Mouse (Mus musculus): Measurements from ENCODE around the gene Pou2af1. TPM values are rescaled to one million over a fixed set of nuclear protein-coding genes. Genes with fewer than 3 reads are reported as not detected.
A peak's percentile ranks its signal among the peaks of the same experiment; 100 is the strongest.

Pou2af1 gene
- 0.09 and 0.38 TPM in 2 replicates for polyA plus RNA-seq (2015; fragmentation: Nextera tagmentation; extraction: Ambion mirVana)

DNA sequence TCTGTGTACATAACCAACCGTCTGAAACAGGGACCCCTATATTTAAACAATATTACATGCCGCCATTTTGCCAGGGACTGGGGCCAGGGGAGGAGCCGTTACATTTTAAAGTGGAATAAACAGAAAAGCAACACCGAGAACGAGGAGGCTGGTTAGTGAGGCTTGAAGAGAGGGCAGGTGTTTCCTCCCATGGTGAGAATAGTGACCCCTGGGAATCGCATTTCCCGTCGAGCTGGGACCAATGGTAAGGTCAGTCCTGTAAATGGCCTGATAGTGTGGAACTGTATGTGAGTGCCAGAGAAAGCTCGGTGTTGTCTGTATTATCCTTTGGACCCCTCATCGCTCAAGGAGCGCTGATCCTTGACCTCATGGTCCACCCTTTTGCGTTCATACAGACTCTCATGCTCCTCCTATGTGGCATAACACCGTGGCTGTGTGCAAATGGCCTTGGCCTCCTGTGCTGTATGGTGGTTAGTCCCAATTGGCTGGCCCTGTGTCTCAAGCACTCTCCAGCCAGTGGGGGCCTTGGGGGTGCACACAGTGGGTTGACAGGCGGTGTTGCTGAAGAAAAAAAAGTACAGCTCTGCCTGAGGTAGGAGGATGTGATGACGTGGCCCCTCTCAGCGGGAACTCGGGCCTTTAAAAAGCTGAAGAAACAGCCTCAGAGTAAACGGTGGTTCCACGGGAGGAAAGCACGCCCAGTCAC lies at the start of gene Pou2af1:
Gene Pou2af1 (plus strand): TSS at position 686 of the 706 bp plus-strand sequence.
- no peaks in the 10 kb centered on the region for H3K27me3 ChIP-seq (replicated peaks)
- H3K4me2 ChIP-seq = no peak within 1 kb of the TSS
- H3K9me3 ChIP-seq (replicated peaks) = no peaks in the 10 kb centered on the region
- no peak within 1 kb of the TSS for H3K4me3 ChIP-seq (replicated peaks)
- no peak for ATAC-seq (ENCODE audit: low FRiP score)
- H3K4me1 ChIP-seq = no peaks in the 10 kb centered on the region
- no peaks in the 10 kb centered on the region for H3K36me3 ChIP-seq
- no peak within 1 kb of the TSS for H3K27ac ChIP-seq (replicated peaks)
- 81% methylated on average over 20 of the region's 20 CpGs for WGBS
- H3K9ac ChIP-seq (replicated peaks) = no peak within 1 kb of the TSS

DNA sequence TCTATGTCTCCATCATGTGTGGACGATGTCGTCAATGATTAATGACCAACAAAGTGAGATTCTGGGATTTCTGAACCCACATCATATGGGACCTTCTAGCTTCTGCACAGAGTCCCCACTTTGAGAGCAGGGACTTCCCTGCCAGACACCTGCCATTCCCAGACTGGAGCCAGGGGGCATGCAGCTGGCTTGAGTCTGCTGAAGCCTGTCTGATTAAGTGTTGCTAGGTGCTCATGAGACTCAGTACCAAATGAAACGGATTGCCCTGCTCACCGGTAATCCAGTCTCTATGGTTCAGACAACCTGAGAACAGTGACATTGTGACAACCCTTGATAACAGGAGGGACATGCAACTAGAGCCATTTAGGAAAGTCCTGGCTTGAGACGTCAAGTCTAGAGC lies 49.5 kb upstream of the Pou2af1 start:
- H3K4me2 ChIP-seq = no peak overlapping the region
- no peaks in the 10 kb centered on the region for H3K4me1 ChIP-seq
- H3K9me3 ChIP-seq (replicated peaks) = no peaks in the 10 kb centered on the region
- H3K9ac ChIP-seq (replicated peaks) = no peak overlapping the region
- H3K27ac ChIP-seq (replicated peaks) = no peak overlapping the region
- peaks cover 7% of the 10 kb centered on the region; the same call in 1 of the 2 replicates for H3K27me3 ChIP-seq (replicated peaks)
- H3K36me3 ChIP-seq = no peaks in the 10 kb centered on the region
- no peak for ATAC-seq (ENCODE audit: low FRiP score)
- no peak overlapping the region for H3K4me3 ChIP-seq (replicated peaks)
- 83% methylated on average over 5 of the region's 5 CpGs for WGBS

DNA sequence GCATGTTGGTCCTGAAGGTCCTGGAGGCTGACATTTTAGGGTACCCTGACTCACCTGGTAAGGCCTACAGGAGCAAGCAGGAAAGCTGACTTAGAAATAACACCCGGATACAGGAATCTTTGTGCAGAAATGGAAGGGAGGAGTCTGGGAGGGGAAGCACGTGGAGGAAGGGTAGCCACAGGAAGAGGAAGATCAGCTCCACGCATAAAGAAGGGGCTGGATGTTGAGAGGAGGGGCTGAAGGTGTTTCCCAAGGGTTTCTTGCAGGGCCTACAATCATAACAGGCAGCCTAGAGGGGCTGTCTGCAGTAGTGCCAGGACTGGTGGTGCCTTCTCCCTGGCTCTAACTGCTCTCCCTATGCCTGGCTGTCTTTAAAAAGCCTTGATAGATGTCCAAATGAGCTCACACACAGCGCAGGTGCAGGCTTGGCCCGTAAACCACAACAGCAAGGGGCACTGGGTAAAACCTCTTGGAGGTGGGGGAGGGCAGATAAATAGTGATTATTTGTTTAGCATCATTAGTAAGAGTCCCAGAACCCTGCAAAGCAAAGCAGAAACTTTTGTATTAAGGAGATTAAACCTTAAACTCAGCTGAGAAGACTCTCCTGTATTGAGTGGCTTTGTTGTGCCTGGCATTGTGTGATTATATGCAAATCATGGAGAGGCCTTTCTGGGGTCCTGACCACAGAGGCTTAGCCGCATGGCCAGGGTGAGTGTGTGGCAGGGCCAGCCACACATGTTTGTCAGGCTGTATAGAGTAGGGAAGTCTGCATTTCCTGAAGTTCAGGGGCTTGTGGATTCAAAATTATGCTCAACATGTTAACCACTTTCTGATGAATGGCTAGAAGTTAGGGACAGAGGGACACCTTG lies 48.0 kb upstream of the Pou2af1 start, which contains the start of gene Gm32742:
Gene Gm32742 (minus strand): TSS at position 206 of the 869 bp plus-strand sequence.
- Histone ChIP-seq H3K4me1 (no peaks in the 10 kb centered on the region), H3K36me3 (no peaks in the 10 kb centered on the region), H3K4me3 (replicated peaks) (no peak within 1 kb of the TSS), H3K27me3 (replicated peaks) (no peaks in the 10 kb centered on the region; the same call in 1 of the 2 replicates), H3K4me2 (no peak within 1 kb of the TSS), H3K9me3 (replicated peaks) (no peaks in the 10 kb centered on the region), H3K9ac (replicated peaks) (no peak within 1 kb of the TSS), H3K27ac (replicated peaks) (no peak within 1 kb of the TSS)
- 46% methylated on average over 6 of the region's 6 CpGs for WGBS
- ATAC-seq (ENCODE audit: low FRiP score) = no peak

DNA sequence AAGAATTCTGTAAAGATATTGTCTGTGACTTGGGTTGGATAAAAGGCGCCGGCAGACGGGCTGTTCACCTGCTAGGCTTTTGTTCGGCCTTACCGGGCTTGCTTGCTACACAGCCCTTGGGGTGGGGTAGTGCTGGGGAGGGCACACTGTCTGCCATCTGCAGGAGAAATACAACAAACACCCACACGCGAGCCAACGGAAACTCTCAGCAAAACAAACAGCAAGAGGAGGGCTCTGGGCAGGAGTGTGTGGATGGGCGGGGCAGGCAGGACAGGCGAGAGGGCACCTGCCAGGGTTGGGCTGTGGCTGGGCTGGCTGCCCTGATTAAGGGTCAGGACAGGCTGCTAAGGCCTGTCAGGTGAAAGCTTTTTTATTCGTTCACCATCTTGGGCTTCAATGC lies 45.6 kb upstream of the Pou2af1 start:
- Histone ChIP-seq H3K4me3 (replicated peaks) (no peak overlapping the region), H3K4me1 (no peaks in the 10 kb centered on the region), H3K27me3 (replicated peaks) (no peaks in the 10 kb centered on the region), H3K9ac (replicated peaks) (no peak overlapping the region), H3K27ac (replicated peaks) (no peak overlapping the region), H3K4me2 (no peak overlapping the region), H3K36me3 (no peaks in the 10 kb centered on the region), H3K9me3 (replicated peaks) (no peaks in the 10 kb centered on the region)
- 57% methylated on average over 11 of the region's 11 CpGs for WGBS
- no peak for ATAC-seq (ENCODE audit: low FRiP score)

DNA sequence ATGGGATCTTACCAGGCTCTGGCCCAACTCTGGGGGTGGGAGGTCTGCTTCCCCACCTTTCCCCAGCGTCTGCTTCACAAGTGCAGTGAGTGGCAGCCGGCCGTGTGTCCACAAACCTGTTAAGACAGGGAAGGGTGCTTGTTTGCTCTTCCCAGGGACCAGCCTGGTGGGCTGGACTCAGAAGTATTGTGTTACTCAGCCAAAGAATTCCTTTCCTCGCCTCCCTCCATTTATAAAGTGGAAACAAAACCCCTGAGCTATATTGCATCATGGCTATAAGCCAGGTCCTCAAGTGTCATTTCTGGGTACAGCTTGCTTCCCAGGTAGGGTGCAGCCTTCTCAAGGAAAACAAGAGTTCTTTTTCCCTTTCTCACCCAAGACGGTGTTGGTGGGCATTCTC lies 44.8 kb upstream of the Pou2af1 start:
- no peaks in the 10 kb centered on the region for H3K27me3 ChIP-seq (replicated peaks)
- H3K4me2 ChIP-seq = no peak overlapping the region
- WGBS = 76% methylated on average over 5 of the region's 5 CpGs
- H3K36me3 ChIP-seq = no peaks in the 10 kb centered on the region
- no peaks in the 10 kb centered on the region for H3K9me3 ChIP-seq (replicated peaks)
- H3K27ac ChIP-seq (replicated peaks) = no peak overlapping the region
- H3K4me1 ChIP-seq = no peaks in the 10 kb centered on the region
- ATAC-seq (ENCODE audit: low FRiP score) = no peak
- H3K4me3 ChIP-seq (replicated peaks) = no peak overlapping the region
- H3K9ac ChIP-seq (replicated peaks) = no peak overlapping the region

DNA sequence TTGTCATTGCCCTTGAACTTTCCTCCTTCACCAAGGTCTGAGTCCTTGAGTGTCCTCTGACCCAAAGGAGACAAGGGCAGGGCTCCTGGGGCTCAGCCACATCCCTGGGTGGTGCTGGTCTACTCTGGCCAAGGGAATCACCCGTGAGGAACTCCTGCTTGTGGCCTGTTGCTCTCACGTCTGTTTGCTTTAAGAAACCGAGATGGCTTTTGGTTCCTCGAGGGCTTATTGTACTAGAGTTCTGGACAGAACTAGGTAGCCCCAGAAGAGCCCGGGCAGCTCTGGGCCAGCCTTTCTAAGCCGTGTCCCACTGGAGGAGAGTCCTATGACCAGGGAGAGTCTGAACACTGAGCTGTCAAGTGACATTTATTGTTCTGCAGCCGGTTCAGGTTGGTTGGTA lies 44.4 kb upstream of the Pou2af1 start:
- Histone ChIP-seq H3K4me2 (no peak overlapping the region), H3K9ac (replicated peaks) (no peak overlapping the region), H3K9me3 (replicated peaks) (no peaks in the 10 kb centered on the region), H3K4me1 (no peaks in the 10 kb centered on the region), H3K4me3 (replicated peaks) (no peak overlapping the region), H3K27me3 (replicated peaks) (no peaks in the 10 kb centered on the region), H3K36me3 (no peaks in the 10 kb centered on the region), H3K27ac (replicated peaks) (no peak overlapping the region)
- WGBS = 90% methylated on average over 7 of the region's 7 CpGs
- ATAC-seq (ENCODE audit: low FRiP score) = no peak

DNA sequence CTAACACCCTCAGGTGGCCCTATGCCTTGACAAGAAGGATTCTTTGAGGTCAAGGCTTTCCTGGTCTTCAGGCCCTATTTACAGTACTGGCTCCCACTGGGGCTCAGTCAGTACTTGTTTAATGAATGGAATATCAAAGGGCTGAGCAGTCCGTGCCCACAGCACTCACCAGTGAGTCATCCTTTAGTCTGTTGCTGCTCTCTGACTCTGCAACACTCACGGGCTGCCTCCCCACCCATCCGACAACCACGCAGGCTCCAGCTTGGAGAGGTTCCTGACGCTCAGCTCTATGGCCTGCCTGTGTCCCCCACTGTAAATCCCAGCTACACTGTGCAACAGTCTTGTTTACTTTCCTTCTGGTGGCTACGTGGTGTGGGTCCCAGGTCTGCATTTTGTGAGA lies 43.2 kb upstream of the Pou2af1 start:
- H3K9me3 ChIP-seq (replicated peaks) = no peaks in the 10 kb centered on the region
- H3K4me3 ChIP-seq (replicated peaks) = no peak overlapping the region
- H3K36me3 ChIP-seq = no peaks in the 10 kb centered on the region
- no peak overlapping the region for H3K9ac ChIP-seq (replicated peaks)
- no peaks in the 10 kb centered on the region for H3K27me3 ChIP-seq (replicated peaks)
- no peaks in the 10 kb centered on the region for H3K4me1 ChIP-seq
- H3K27ac ChIP-seq (replicated peaks) = no peak overlapping the region
- ATAC-seq (ENCODE audit: low FRiP score) = no peak
- 73% methylated on average over 6 of the region's 6 CpGs for WGBS
- H3K4me2 ChIP-seq = no peak overlapping the region

DNA sequence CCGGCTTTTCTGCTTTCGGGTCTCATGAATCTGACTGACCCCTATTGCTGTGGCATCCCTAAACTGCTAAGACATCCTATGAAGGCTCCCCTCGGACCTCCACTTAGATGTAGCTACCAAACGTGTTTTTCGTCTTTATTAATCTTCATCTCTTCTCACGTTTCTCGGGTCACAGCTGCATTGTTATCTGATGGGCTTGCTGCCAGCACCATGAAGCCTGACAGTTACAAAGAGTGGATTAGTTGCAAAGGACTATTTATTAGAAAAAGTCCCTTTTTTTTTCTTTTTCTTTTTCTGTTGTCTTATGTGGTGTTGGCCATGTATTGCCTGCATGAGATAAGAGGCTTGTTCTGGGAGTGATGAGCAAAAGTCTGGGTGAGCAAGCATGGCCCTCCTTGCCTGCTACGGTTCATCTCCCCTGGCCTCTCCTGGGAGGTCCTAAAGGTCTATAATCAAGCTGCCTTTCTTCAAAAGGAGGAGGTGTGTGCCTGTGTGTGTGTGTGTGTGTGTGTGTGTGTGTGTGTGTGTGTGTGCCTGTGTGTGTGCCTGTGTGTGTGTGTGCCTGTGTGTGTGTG lies 38.5 kb upstream of the Pou2af1 start:
- Histone ChIP-seq H3K9ac (replicated peaks) (no peak overlapping the region), H3K36me3 (no peaks in the 10 kb centered on the region), H3K4me3 (replicated peaks) (no peak overlapping the region), H3K4me2 (no peak overlapping the region), H3K9me3 (replicated peaks) (no peaks in the 10 kb centered on the region), H3K27ac (replicated peaks) (no peak overlapping the region), H3K4me1 (no peaks in the 10 kb centered on the region), H3K27me3 (replicated peaks) (no peaks in the 10 kb centered on the region)
- no peak for ATAC-seq (ENCODE audit: low FRiP score)
- WGBS = 62% methylated on average over 8 of the region's 8 CpGs

DNA sequence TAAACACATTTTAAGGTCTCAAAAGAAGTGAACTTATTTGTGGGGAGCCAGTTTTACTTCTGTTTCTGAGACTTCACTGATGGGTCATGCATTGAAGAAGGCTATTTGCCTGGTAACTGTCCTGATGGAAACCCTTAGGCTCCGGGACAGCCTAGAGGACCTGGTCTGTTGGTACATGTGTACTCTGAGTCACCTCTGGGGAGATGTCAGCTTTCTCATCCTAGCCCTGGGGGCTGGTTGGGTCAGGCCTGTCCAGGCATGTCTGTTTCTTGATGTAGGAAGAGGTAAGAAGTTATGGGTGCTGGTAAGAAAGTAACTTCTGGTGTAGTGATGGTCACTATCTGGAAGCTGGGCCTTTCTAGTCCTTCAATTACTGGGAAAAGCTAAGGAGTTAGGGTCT lies 37.8 kb upstream of the Pou2af1 start:
- H3K4me3 ChIP-seq (replicated peaks) = no peak overlapping the region
- H3K27ac ChIP-seq (replicated peaks) = no peak overlapping the region
- H3K27me3 ChIP-seq (replicated peaks) = no peaks in the 10 kb centered on the region
- no peak overlapping the region for H3K4me2 ChIP-seq
- H3K4me1 ChIP-seq = no peaks in the 10 kb centered on the region
- no peak for ATAC-seq (ENCODE audit: low FRiP score)
- no peaks in the 10 kb centered on the region for H3K36me3 ChIP-seq
- H3K9me3 ChIP-seq (replicated peaks) = no peaks in the 10 kb centered on the region
- H3K9ac ChIP-seq (replicated peaks) = no peak overlapping the region
- WGBS = 94% methylated on average over 1 of the region's 1 CpGs

DNA sequence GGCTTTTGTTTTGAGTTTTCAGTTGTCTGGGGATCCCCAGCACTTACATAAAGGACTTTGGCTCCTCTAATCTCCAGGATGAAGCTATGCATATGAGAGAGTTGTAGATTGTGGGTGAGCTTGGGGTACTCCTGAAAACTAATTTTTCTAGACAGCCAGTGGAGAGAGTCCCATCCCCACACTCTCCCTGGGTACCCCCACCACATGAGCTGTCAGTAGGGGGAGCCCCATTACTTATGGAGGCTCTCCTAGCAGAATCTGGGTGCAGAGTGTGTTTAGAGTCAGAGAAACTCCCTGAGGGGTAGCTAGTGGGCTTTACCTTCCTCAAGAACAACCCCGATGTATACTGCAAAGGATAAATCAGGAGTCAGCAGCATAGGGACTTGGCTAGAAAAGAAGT lies 35.2 kb upstream of the Pou2af1 start:
- no peak overlapping the region for H3K9ac ChIP-seq (replicated peaks)
- no peak overlapping the region for H3K27ac ChIP-seq (replicated peaks)
- no peak overlapping the region for H3K4me3 ChIP-seq (replicated peaks)
- no peaks in the 10 kb centered on the region for H3K9me3 ChIP-seq (replicated peaks)
- H3K4me1 ChIP-seq = no peaks in the 10 kb centered on the region
- WGBS = 92% methylated on average over 1 of the region's 1 CpGs
- ATAC-seq (ENCODE audit: low FRiP score) = no peak
- no peak overlapping the region for H3K4me2 ChIP-seq
- no peaks in the 10 kb centered on the region for H3K27me3 ChIP-seq (replicated peaks)
- no peaks in the 10 kb centered on the region for H3K36me3 ChIP-seq

DNA sequence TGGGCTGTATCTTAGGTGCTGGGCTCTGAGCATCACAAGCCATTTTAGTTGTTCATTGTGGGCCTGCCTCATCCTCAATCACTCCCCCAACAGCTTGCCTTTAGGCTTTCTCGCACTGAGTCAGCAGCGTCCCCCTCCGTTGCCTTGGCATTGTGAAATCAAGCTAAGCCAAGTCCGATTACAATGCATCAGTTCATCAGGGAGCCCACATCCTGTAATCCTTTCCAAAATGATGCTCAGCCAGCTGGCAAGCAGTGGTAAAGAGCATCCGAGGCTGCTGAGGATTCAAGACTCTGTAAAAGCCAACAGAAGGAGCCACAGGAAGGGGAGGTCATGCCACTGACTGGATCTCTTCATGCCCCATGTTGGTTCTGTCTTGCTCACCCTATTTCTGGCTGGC lies 32.9 kb upstream of the Pou2af1 start:
- no peaks in the 10 kb centered on the region for H3K36me3 ChIP-seq
- H3K4me1 ChIP-seq = no peaks in the 10 kb centered on the region
- ATAC-seq (ENCODE audit: low FRiP score) = peak; percentile 55; the same call in 1 of the 2 replicates
- no peaks in the 10 kb centered on the region for H3K27me3 ChIP-seq (replicated peaks)
- H3K9me3 ChIP-seq (replicated peaks) = no peaks in the 10 kb centered on the region
- H3K27ac ChIP-seq (replicated peaks) = no peak overlapping the region
- no peak overlapping the region for H3K4me3 ChIP-seq (replicated peaks)
- H3K9ac ChIP-seq (replicated peaks) = no peak overlapping the region
- WGBS = 59% methylated on average over 5 of the region's 5 CpGs
- H3K4me2 ChIP-seq = no peak overlapping the region
